Mouse (Mus musculus): ENCODE results near the gene Ppp1r3c. TPM values are rescaled to one million over a fixed set of nuclear protein-coding genes. Genes with fewer than 3 reads are reported as not detected.

Ppp1r3c gene
- 5.2 and 10.7 TPM in 2 replicates for polyA plus RNA-seq (2015; fragmentation: Nextera tagmentation; extraction: Ambion mirVana)

DNA sequence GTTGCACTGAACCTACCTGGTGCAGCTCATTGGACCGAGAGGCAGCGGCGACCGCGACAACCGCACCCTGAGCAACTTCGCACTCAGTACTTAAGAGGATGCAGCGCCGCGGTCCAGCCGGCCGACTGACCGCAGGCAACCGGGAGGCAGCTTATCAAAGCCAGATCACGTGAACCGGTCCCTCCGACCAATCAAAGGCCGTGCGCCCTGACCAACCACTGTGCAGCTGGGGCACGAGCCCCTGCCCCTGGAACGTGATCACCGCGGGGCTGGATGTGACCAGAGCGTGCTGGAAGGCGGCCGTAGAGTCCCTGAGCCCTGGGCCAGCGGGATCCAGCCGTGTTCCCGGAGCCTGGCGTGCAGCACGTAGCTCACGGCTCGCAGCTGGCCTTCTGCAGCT, at the start of gene Ppp1r3c:
TSS of gene Ppp1r3c (minus strand) at position 117 of the 400 bp plus-strand sequence.

Other genes with a start within 250 kb of the Ppp1r3c start
- 1.4 and 1.6 TPM in 2 replicates for gene Hectd2, start 182.0 kb downstream of the Ppp1r3c start, polyA plus RNA-seq (2015; fragmentation: Nextera tagmentation; extraction: Ambion mirVana)
- gene Tnks2, start 97.6 kb upstream of the Ppp1r3c start, polyA plus RNA-seq (2015; fragmentation: Nextera tagmentation; extraction: Ambion mirVana): 24.7 and 29.2 TPM in 2 replicates
- gene Fgfbp3, start 183.0 kb upstream of the Ppp1r3c start, polyA plus RNA-seq (2015; fragmentation: Nextera tagmentation; extraction: Ambion mirVana): 3.7 and 5.6 TPM in 2 replicates
- gene Btaf1, start 189.4 kb upstream of the Ppp1r3c start, polyA plus RNA-seq (2015; fragmentation: Nextera tagmentation; extraction: Ambion mirVana): 2.4 and 3.4 TPM in 2 replicates

Data from adrenal gland, postnatal 0 days (tissue).